Comparison of ENCODE assay signal across 21 mouse cellular contexts in the genomic region with DNA sequence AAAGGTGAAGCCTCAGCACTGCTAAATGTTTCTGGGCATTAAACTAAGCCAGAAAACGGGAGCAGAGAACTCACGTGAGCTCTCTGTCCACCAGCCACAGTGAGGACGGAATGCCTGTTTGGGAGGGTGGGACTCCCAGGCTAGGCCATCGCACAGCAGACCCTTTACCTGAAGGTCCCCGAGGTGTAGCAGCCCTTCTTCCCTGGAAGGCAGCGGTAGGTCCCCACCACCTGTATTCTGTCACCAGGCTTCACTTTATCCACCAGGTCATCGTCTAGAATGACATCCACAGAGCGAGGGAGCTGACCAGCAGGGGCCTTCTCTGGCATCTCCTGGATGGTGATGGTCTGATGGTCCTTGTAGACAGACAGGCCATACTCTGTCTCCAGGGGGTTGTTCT. TPM values are rescaled to one million over a fixed set of nuclear protein-coding genes. Genes with fewer than 3 reads are reported as not detected.
"Had no signal": no experiment of that assay in that cellular context is flagged by ENCODE, and none has a peak within 500 bp of the region (broad histone marks: within the 10 kb centered on the region; RNA-seq: fewer than 3 reads in every experiment).

No protein-coding gene starts in this region.

- H3K27me3 ChIP-seq: neural tube, embryonic 13.5 days; stomach, embryonic 15.5 days had no signal

- DNase-seq: retina, postnatal 1 day; right cerebral cortex, adult 18-20 months; right cerebral cortex, postnatal 14 days; right cerebral cortex, postnatal 25 days; right cerebral cortex, postnatal 4 days; spleen, adult 18-20 months; thymus, adult 18-20 months; thymus, adult 2 months; thymus, postnatal 14 days; thymus, postnatal 25 days; thymus, postnatal 36 days; thymus, postnatal 4 days had no signal

- H3K4me2 ChIP-seq: neural tube, embryonic 13.5 days; stomach, embryonic 15.5 days had no signal

- H3K9ac ChIP-seq: neural tube, embryonic 13.5 days; stomach, embryonic 15.5 days had no signal

- H3K4me3 ChIP-seq: neural tube, embryonic 13.5 days; stomach, embryonic 15.5 days had no signal

- H3K27ac ChIP-seq: neural tube, embryonic 13.5 days; stomach, embryonic 15.5 days; stomach, postnatal 0 days had no signal

- H3K9me3 ChIP-seq: neural tube, embryonic 13.5 days; stomach, embryonic 15.5 days had no signal

RNA-seq across cellular contexts. Expression of gene Il17f, which starts 24.1 kb away (rescaled TPM):
- total RNA-seq: neutrophil, adult 5-6 weeks had no signal
- polyA plus RNA-seq: neural tube, embryonic 13.5 days; neural tube, embryonic 14.5 days; small intestine, adult 2 months; spleen, adult 2 months; stomach, embryonic 14.5 days; stomach, embryonic 16.5 days; stomach, postnatal 0 days had no signal
